8 mouse cellular contexts compared by ENCODE assay signal in genomic region chr7:111692641-111693261, GRCm38 (mm10).
DNase-seq lines count a peak whose midpoint lies in the region; ATAC-seq and TF ChIP-seq lines count a peak whose summit lies in the region.

No protein-coding gene starts in this region.

- TF ChIP-seq EP300 in lung, postnatal 0 days (IDR thresholded peaks at IDR 0.05) = no peak

- DNase-seq in gastrocnemius, adult 18-20 months (ENCODE audit: low spot score) = peak; percentile 61
- DNase-seq in gastrocnemius, postnatal 4 days (ENCODE audit: low spot score in 2 of 2) = no peak
- peak; percentile 74 for DNase-seq in gastrocnemius, adult 2 months
- peak; percentile 47 for DNase-seq in lung, postnatal 0 days (ENCODE audit: low spot score)
- DNase-seq in retina, postnatal 7 days (ENCODE audit: low read depth, low spot score) = peak; percentile 40
- DNase-seq in kidney, postnatal 4 days = no peak
- no peak for DNase-seq in adrenal gland, postnatal 4 days (ENCODE audit: low spot score in 2 of 2)

- H3K4me3 ChIP-seq in gastrocnemius, adult 2 months = peak overlapping the region; percentile 52
- H3K4me3 ChIP-seq in hindbrain, embryonic 12.5 days = no peak overlapping the region
- no peak overlapping the region for H3K4me3 ChIP-seq in lung, postnatal 0 days (ENCODE audit: low read depth, low read length)

- intact Hi-C loops in gastrocnemius, adult 2 months (cut with DNase I) = no loop called here

- H3K36me3 ChIP-seq in hindbrain, embryonic 12.5 days = no peaks in the 10 kb centered on the region
- H3K36me3 ChIP-seq in lung, postnatal 0 days (ENCODE audit: insufficient read depth, low read length) = no peaks in the 10 kb centered on the region

- WGBS in hindbrain, embryonic 12.5 days = 67% methylated on average over 9 of the region's 9 CpGs
- WGBS in lung, postnatal 0 days = 79% methylated on average over 9 of the region's 9 CpGs

- ATAC-seq in hindbrain, embryonic 12.5 days (ENCODE audit: low FRiP score) = peak; percentile 74
- ATAC-seq in lung, postnatal 0 days = peak; percentile 49

- H3K27ac ChIP-seq in gastrocnemius, adult 2 months = peak overlapping the region; percentile 90
- 0 out of 2 replicates have a peak overlapping the region, but pooled peaks have one; percentile 52 for H3K27ac ChIP-seq in hindbrain, embryonic 12.5 days
- no peak overlapping the region for H3K27ac ChIP-seq in lung, postnatal 0 days (ENCODE audit: low read length)

- no peaks in the 10 kb centered on the region for H3K27me3 ChIP-seq in hindbrain, embryonic 12.5 days
- no peaks in the 10 kb centered on the region for H3K27me3 ChIP-seq in lung, postnatal 0 days (replicated peaks; ENCODE audit: insufficient read depth, low read length)

- H3K4me2 ChIP-seq in hindbrain, embryonic 12.5 days (replicated peaks) = no peak overlapping the region
- no peak overlapping the region for H3K4me2 ChIP-seq in lung, postnatal 0 days (replicated peaks; ENCODE audit: low read depth, low read length)

- peaks cover 6% of the 10 kb centered on the region; the same call in 1 of the 2 replicates for H3K4me1 ChIP-seq in hindbrain, embryonic 12.5 days
- peaks cover 7% of the 10 kb centered on the region; the same call in 1 of the 2 replicates for H3K4me1 ChIP-seq in lung, postnatal 0 days (ENCODE audit: insufficient read depth, low read depth, low read length)

- no peak for TF ChIP-seq CTCF in gastrocnemius, adult 2 months (IDR thresholded peaks at IDR 0.05)
- TF ChIP-seq CTCF in lung, postnatal 0 days (IDR thresholded peaks at IDR 0.05) = no peak

- H3K9ac ChIP-seq in hindbrain, embryonic 12.5 days = no peak overlapping the region
- H3K9ac ChIP-seq in lung, postnatal 0 days (replicated peaks; ENCODE audit: low read depth) = no peak overlapping the region

- no peaks in the 10 kb centered on the region for H3K9me3 ChIP-seq in hindbrain, embryonic 12.5 days (replicated peaks)
- H3K9me3 ChIP-seq in lung, postnatal 0 days (ENCODE audit: low read length) = no peaks in the 10 kb centered on the region

Comparison
In these comparisons a context has a peak if more than half of its experiments do, and no peak if none do; other contexts are left out.
1. DNase-seq: peak in gastrocnemius, adult 18-20 months (single experiment), gastrocnemius, adult 2 months (single experiment), lung, postnatal 0 days (single experiment) and retina, postnatal 7 days (single experiment); none in gastrocnemius, postnatal 4 days (0 of 2), kidney, postnatal 4 days (0 of 2) and adrenal gland, postnatal 4 days (0 of 2).